Mouse (Mus musculus) layer of hippocampus, postnatal 36 days (tissue): ENCODE data around the gene Kctd10. TPM values are rescaled to one million over a fixed set of nuclear protein-coding genes. Genes with fewer than 3 reads are reported as not detected.
A peak's percentile ranks its signal among the peaks of the same experiment; 100 is the strongest.

ENCODE experiments used
- DNase-seq, 2 experiments: peaks; one replicate each; pipeline ENCODE4 v3.0.0; 2022
- total RNA-seq, 2 experiments: library from RNA; stranded (reverse); gene quantifications; 2 replicates each; pipeline ENCODE4 v1.2.3; 2021

The Kctd10 gene
- total RNA-seq, 2 experiments from 2014 or later, result 47.5 to 48.3 TPM

GRCm38 (mm10) chr5:114378936-114379335, 1.4 kb downstream of the Kctd10 start:
- no peak for DNase-seq

- no peak for DNase-seq
Observed at GRCm38 (mm10) chr5:114378177-114378920, 2.0 kb downstream of the Kctd10 start.

DNA sequence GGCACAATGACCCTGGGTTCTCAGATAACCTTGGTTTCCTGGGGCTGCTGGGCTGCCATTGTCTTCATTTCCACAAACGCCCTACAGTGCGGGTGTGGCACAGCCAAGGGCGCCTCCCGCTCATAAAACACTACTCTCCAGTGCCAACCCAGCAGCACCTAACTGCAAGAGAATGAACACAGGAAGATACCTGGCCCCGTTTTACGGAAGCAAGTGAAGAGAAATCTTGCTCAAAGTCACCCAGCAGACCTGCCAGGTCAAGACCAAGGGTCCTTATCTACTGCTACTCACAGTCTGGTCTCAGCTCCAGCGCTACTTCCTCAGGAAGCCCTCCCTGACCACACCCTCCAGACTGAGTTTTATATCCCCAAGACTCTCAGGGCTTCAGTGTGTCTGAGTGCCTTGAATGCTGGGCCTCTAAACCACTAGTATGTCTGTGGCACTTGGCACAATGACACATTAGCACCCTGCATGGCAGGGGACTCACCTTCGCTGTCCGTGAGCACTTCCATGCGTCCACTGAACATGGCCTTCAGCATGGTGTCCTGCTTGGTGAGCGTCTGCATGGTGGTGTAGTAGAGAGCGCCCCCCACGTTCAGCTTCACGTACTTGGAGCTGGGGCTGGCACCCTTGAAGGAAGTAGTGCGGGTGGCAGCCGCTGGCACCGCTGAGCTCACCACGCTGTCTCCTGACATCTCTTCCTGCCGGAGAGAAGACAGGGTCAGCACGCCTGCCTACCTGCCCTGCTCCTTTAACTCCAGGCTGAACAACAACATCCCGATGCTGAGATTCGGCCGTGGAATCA, 5.7 kb downstream of the Kctd10 start:
- DNase-seq, result no peak

DNA sequence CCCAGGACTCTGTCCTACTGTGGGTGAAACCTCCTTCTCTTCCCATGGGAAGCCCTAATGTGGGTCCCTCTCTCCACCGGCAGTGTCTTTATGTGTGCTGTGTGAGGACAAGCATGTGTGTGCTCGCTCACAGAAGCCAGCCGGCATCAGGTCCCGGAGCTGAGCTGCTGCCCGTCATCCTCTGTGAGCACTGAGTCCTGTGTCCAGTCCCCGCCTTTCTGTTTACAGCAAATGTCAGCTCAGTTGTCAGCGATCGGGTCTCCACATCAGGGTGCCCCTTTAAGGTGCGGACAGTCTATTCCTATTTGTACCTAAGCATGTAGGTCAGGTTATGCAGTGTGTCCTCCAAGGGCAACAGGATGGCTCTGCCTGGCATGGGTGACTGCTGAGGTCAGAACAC, 6.7 kb downstream of the Kctd10 start:
- no peak for DNase-seq

GRCm38 (mm10) chr5:114373174-114373573, 7.1 kb downstream of the Kctd10 start:
- no peak for DNase-seq

DNA sequence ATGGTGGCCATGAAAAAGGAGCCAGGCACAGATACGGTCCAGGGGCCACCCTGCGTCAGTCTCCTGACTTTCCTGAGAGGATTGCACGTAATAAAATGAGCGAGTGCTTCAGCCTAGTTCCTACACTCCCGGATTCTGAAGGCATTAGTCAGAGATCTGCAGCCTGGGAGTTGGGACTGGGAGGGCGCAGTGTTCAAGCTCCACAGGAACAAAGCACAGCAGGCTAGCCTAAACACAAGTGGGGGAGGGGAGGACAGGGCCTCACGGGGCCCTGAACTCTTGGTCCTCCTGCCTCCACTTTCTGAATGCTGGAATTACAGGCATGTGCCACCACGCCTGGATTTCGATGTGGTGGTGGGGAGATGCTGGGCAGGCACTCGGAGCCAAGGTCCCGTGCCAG, 7.7 kb downstream of the Kctd10 start:
- no peak for DNase-seq

DNA sequence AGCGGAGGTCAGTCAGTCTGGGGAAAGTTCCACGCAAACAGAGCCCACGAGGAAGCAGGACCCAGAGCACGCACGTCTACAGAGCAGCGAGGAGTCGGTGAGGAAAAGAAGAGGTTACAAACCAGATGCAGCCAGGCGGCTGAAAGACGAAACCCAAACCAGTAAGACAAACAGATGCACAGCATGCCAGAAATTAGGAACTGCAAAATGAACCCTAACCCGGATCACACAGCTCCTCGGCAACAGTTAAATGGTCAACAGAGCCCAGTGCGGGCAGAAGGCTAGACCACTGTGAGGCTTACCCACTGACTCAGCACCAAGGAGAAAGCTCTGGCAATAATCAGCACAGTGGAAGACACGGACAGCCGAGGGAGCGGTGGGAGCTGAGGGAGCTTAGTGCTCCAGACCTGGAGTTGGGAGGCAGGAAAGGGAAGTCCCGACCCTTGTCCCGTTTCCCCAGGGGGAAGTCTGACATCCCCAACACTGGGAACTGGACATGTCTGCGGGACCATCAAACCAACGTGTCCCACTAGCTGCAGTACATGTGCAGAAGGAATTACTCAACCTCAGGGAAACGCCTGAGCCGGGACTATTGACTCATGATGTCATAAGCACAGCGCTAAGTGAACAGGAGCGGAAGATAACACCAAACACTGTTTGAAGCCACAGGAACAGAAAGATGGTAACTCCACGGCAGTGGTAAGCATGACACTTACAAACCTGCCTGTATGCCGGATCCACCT, 8.4 kb downstream of the Kctd10 start:
- no peak for DNase-seq

DNA sequence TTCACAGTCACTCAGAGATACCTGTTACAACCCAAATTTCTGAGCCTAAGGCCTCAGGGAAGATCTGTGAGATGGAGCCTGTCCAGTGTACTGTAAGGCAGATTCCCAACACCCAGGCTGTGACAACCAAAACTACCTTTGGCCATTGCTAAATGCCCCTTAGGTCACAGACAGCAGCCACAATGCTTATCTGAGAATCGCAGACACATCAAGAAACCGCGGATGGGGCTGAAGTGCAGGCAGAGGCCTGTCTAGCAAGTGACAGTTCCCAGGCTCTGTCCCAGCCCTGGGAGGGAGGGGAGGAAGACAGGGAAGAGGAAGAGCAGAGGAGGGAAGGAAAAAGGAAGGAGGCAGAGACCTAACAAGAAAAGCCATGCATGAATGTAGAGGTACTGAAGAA, 9.0 kb downstream of the Kctd10 start:
- DNase-seq, result no peak

GRCm38 (mm10) chr5:114370371-114370776, 9.9 kb downstream of the Kctd10 start:
- DNase-seq, result peak in 1 of 2 experiments; percentile 21

DNA sequence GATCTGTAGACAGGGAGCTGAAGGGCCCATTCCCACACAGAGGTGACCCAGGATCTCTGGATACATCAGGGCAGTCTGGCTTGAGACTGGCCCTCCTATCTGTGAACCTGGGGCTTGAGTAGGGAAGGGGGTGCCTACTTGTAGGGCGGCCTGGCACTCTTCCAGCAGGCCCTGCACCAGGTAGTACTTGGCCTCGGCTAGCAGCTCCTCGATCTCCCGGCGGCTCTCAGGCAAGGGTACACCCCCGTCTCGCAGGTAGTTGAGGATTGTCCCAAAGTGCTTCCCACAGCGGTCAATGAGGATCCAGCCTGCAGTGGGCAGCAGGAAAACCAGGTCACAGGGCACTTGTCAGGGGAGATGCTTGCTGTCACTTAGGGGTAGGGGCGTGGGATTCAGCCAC, 10.4 kb downstream of the Kctd10 start:
- no peak for DNase-seq

GRCm38 (mm10) chr5:114368803-114369496, 11.4 kb downstream of the Kctd10 start:
- DNase-seq, result no peak

- DNase-seq, result no peak
Observed at GRCm38 (mm10) chr5:114368121-114368520, 12.2 kb downstream of the Kctd10 start.

GRCm38 (mm10) chr5:114365043-114365752, 15.1 kb downstream of the Kctd10 start:
- DNase-seq, result no peak

DNA sequence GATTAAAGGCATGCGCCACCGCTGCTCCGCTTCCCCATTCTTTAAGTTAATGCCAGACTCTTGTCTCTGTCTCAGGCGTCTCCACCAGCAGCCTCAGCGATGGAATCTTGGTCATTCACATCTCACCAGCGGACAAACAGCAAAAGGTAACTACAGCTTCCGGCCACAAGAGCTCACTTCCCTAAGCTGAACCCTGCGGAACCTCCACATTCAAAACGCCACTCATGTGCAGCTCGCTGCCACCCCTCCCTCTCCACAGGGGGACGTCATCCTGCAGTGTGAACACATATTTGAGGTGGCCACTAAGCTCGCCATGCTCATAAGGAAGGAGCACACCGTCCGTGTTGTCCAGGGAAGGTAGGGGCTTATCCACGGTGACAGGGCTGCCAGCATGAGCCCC, 19.3 kb downstream of the Kctd10 start:
- no peak for DNase-seq

GRCm38 (mm10) chr5:114359586-114359985, 20.7 kb downstream of the Kctd10 start:
- no peak for DNase-seq

DNA sequence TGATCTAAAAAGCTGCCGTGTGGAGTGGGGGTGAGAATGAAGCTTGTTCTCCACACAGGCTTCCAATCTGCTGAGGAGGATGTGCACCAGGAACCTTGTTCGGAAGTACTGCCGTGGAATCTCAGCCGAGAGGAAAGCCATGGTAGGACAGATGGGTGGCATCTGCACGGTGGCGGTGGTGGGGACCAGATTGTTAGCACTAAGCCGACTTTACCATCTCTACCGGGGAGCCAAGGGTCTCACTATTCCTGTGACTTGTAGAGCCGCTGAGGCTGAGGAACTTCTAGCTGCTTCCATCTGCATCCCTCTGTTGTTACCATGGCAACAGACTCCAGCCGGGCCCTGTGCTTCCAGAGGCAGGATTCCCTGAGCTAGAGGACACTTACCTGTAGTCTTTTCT, 21.5 kb downstream of the Kctd10 start:
- DNase-seq, result peak; percentile 55 to 62

- peak; percentile 50 to 62 for DNase-seq
Observed at GRCm38 (mm10) chr5:114356936-114357751, 23.2 kb downstream of the Kctd10 start.

- DNase-seq, result peak; percentile 60 to 61
Observed at GRCm38 (mm10) chr5:114356250-114356935, 23.9 kb downstream of the Kctd10 start.

- DNase-seq, result no peak
Observed at GRCm38 (mm10) chr5:114351490-114351889, 28.8 kb downstream of the Kctd10 start.

DNA sequence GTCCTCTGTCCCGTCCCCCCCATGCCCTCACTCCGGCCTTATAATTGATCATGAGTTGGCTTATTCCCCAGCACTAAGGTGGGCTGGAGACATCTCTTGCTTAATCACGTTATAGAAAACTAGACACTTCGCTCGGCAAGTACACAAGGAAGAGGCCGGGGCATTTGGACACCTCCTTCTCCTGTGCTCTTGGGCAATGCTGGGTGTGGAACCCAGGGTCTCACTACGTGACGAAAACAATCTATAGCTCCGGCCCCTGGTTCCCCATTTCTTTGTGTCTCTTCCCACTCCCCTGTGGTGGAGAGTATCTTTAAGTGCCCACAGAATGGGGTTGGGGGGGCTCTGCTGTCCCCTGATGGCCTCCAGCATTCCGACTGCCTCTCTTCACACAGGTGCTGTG, 33.3 kb downstream of the Kctd10 start:
- DNase-seq, result no peak
